Mouse (Mus musculus) midbrain, postnatal 0 days (tissue): ENCODE data around the gene Il18. TPM values are rescaled to one million over a fixed set of nuclear protein-coding genes. Genes with fewer than 3 reads are reported as not detected.
A peak's percentile ranks its signal among the peaks of the same experiment; 100 is the strongest.

Experiments
- ATAC-seq: fragments of 200-750 bp; cut with Nextera tagmentation; 2 replicates; pipeline ENCODE4 v1.8.0; 2017; ENCODE audit warnings: moderate number of reproducible peaks, mild to moderate bottlenecking, moderate TSS enrichment, moderate library complexity; ENCODE audit not compliant: low FRiP score
- DNase-seq: peaks from one replicate; pipeline ENCODE4 v3.0.0-alpha.2; 2015; ENCODE audit warnings: low spot score
- H3K27ac ChIP-seq: fragments of 300-500 bp; sonication (generic); 2 replicates; pipeline ENCODE4 v1.5.1; 2014; ENCODE audit warnings: low read depth, mild to moderate bottlenecking, low read length, mixed read lengths
- H3K27me3 ChIP-seq: fragments of 300-500 bp; sonication (generic); 2 replicates; pipeline ENCODE4 v1.6.1; 2014; ENCODE audit warnings: low read length, control low read depth, mixed read lengths; ENCODE audit not compliant: insufficient read depth
- H3K36me3 ChIP-seq: fragments of 300-500 bp; sonication (generic); 2 replicates; pipeline ENCODE4 v1.6.1; 2014; ENCODE audit warnings: low read length, control low read depth, mixed read lengths; ENCODE audit not compliant: insufficient read depth
- H3K4me1 ChIP-seq: fragments of 300-500 bp; sonication (generic); 2 replicates; pipeline ENCODE4 v1.6.1; 2014; ENCODE audit warnings: mild to moderate bottlenecking, control low read depth, antibody characterized with exemption, low read length, mixed read lengths; ENCODE audit not compliant: insufficient read depth
- H3K4me2 ChIP-seq: fragments of 300-500 bp; sonication (generic); 2 replicates; pipeline ENCODE4 v1.6.1; 2014; ENCODE audit warnings: low read depth, mild to moderate bottlenecking, low read length, mixed read lengths; ENCODE audit not compliant: poor library complexity, severe bottlenecking
- H3K4me3 ChIP-seq: fragments of 300-500 bp; sonication (generic); 2 replicates; pipeline ENCODE4 v1.5.1; 2014; ENCODE audit warnings: low read depth, mild to moderate bottlenecking, low read length, moderate library complexity
- H3K9ac ChIP-seq: fragments of 300-500 bp; sonication (generic); replicated peaks from 2 replicates; pipeline ENCODE4 v1.6.1; 2014; ENCODE audit warnings: mild to moderate bottlenecking, low read length, moderate library complexity, mixed read lengths; ENCODE audit not compliant: poor library complexity, severe bottlenecking
- H3K9me3 ChIP-seq: fragments of 300-500 bp; sonication (generic); 2 replicates; pipeline ENCODE4 v1.6.1; 2016; ENCODE audit warnings: low read length, control low read depth
- CTCF ChIP-seq: IDR thresholded peaks from 2 replicates; pipeline ENCODE4 v1.5.1; 2016; ENCODE audit warnings: antibody characterized with exemption, mild to moderate bottlenecking
- WGBS: fragments of 180-500 bp; shearing (Covaris S2); extraction: QIAGEN DNeasy Blood & Tissue Kit; methylation state at CpG from one replicate; pipeline ENCODE4 v1.1.7; 2014; 5-methylcytosine and 5-hydroxymethylcytosine counted together
- polyA plus RNA-seq: library from polyadenylated mRNA; unstranded; fragments of >200 nt; fragmentation: Nextera tagmentation; extraction: Ambion mirVana; gene quantifications from 2 replicates; pipeline ENCODE4 v1.2.1, GENCODE M21; 2015
- total RNA-seq: library from RNA; depleted of rRNA; stranded (reverse); fragments of >200 nt; gene quantifications from 2 replicates; pipeline ENCODE4 v1.2.3, GENCODE M21; 2014

Il18 gene
- total and polyA plus RNA-seq, 2 experiments from 2014 or later = 18.2 to 37.8 TPM

DNA sequence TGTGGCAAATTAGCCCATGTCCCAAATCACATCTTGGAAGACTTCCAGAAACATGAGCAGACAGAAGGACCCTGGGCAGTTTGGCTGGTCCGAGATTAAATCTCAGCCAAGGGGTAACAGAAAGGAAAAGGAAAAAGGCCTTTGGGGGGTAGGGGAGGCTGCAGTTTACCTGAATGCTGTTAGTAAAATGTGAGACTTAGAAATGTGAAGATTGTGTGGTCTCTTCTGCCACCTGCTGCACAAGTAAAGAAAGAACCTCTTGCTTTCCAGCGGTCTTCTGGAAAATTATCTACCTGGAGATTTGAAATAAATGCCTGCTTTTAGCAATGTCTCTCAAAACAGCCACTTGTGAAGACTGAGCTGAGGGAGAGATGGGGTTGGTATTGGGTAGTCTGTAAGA lies 23.7 kb upstream of the Il18 start:
- TF ChIP-seq CTCF = peak; percentile 80
- peak; percentile 79 for DNase-seq
- Histone ChIP-seq H3K9ac (no peak overlapping the region), H3K27ac (no peak overlapping the region), H3K4me3 (no peak overlapping the region), H3K36me3 (no peaks in the 10 kb centered on the region), H3K4me2 (no peak overlapping the region), H3K9me3 (no peaks in the 10 kb centered on the region), H3K27me3 (no peaks in the 10 kb centered on the region), H3K4me1 (peaks cover 6% of the 10 kb centered on the region; the same call in 1 of the 2 replicates)
- 14% methylated on average over 2 of the region's 2 CpGs for WGBS
- ATAC-seq = no peak

DNA sequence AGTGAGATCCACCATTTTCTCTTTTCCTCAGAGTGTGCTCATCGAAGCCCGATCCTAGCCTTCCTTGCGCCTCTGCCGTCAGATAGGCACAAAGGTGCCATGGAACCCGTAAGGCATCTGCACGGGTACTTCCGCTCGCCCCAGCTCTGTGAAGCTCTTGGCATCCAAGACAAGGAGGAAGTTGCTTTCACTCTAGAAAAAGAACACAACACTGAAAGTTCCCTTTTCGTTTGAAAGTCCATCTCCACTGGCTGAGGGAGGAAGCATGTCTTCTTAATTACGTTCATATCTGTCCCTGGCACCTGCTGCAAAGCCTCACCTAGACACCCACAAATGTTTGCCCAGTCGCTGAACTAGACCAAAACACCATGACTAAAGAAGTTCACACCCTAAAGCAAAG lies 21.3 kb upstream of the Il18 start:
- H3K9ac ChIP-seq = no peak overlapping the region
- no peak overlapping the region for H3K27ac ChIP-seq
- DNase-seq (no peak), ATAC-seq (no peak)
- TF ChIP-seq CTCF = no peak
- WGBS = 87% methylated on average over 11 of the region's 11 CpGs
- no peaks in the 10 kb centered on the region for H3K36me3 ChIP-seq
- H3K4me3 ChIP-seq = no peak overlapping the region
- no peaks in the 10 kb centered on the region for H3K4me1 ChIP-seq
- H3K4me2 ChIP-seq = no peak overlapping the region
- no peaks in the 10 kb centered on the region for H3K27me3 ChIP-seq
- H3K9me3 ChIP-seq = no peaks in the 10 kb centered on the region

DNA sequence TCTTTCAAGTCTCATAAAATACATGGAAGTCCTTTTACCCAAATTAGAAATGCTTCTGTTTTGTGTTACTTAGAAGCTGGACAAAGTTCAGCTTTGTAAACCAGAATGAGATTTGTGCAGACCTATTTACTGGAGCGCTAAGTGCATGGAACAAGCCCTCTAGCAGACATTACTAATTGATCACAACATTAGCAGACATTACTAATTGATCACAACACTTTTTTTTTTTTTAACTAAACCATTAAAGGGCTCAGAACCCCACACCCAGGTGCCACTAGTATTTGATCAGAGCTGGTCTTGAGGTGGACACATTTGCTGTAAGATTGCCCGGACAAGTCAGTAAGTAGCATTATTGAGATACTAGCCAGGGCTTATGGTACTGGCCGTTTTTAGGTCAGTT lies 20.8 kb upstream of the Il18 start:
- H3K4me3 ChIP-seq = no peak overlapping the region
- H3K9ac ChIP-seq = no peak overlapping the region
- TF ChIP-seq CTCF = no peak
- no peaks in the 10 kb centered on the region for H3K36me3 ChIP-seq
- 77% methylated on average over 3 of the region's 3 CpGs for WGBS
- no peaks in the 10 kb centered on the region for H3K27me3 ChIP-seq
- no peak overlapping the region for H3K4me2 ChIP-seq
- ATAC-seq (no peak), DNase-seq (no peak)
- H3K9me3 ChIP-seq = no peaks in the 10 kb centered on the region
- no peaks in the 10 kb centered on the region for H3K4me1 ChIP-seq
- no peak overlapping the region for H3K27ac ChIP-seq

DNA sequence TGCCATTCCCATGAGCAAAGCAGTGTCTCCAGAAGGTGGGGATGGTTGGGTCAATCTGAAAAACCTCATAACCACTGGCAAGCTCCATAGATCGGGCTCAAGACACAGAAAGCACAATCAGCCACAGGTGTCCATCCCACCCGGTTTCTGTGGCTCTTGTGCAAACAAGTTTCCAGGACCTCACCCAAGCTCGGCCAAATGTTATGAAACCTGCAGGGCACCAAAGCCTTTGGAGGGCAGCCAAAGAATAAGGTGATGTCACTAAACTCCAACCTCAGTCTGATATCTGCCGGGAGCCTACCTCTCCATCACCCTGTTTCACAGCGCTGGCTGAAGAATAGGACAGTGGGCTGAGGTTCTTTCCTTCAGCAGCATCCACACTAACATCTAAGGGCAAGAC lies 18.7 kb upstream of the Il18 start:
- H3K27me3 ChIP-seq = no peaks in the 10 kb centered on the region
- no peaks in the 10 kb centered on the region for H3K36me3 ChIP-seq
- 88% methylated on average over 5 of the region's 5 CpGs for WGBS
- no peak overlapping the region for H3K4me2 ChIP-seq
- H3K9me3 ChIP-seq = no peaks in the 10 kb centered on the region
- no peak for TF ChIP-seq CTCF
- ATAC-seq = no peak
- no peak overlapping the region for H3K27ac ChIP-seq
- no peaks in the 10 kb centered on the region for H3K4me1 ChIP-seq
- DNase-seq = no peak
- no peak overlapping the region for H3K4me3 ChIP-seq
- no peak overlapping the region for H3K9ac ChIP-seq

DNA sequence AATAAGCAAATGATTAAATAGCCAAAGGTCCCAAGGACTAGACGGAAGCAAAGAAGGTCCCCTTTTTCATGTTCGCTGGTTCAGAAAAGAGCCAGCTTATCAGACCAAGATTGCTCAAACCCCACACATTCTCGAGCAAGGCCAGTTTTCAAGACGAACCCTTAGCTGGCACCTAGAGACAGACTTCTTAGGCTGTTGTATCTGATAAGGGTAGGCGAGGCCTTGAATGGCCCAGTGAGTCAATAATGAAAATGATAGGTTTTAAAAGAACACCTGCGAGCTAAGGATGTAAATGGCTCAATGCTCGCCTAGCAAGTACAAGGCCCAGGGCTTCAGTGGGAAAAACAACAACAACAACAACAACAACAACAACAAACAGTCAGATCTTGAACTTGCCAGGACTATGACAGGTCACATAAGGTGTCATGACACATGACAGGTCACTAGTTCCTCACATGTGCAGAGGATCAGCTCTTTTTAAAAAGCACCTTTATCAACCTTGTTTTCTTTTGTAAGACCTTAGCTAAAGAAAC lies 18.0 kb upstream of the Il18 start:
- 88% methylated on average over 7 of the region's 7 CpGs for WGBS
- Histone ChIP-seq H3K9ac (no peak overlapping the region), H3K9me3 (no peaks in the 10 kb centered on the region), H3K27ac (no peak overlapping the region), H3K27me3 (no peaks in the 10 kb centered on the region), H3K4me3 (no peak overlapping the region), H3K36me3 (no peaks in the 10 kb centered on the region), H3K4me2 (no peak overlapping the region), H3K4me1 (no peaks in the 10 kb centered on the region)
- ATAC-seq (no peak), DNase-seq (no peak)
- no peak for TF ChIP-seq CTCF

DNA sequence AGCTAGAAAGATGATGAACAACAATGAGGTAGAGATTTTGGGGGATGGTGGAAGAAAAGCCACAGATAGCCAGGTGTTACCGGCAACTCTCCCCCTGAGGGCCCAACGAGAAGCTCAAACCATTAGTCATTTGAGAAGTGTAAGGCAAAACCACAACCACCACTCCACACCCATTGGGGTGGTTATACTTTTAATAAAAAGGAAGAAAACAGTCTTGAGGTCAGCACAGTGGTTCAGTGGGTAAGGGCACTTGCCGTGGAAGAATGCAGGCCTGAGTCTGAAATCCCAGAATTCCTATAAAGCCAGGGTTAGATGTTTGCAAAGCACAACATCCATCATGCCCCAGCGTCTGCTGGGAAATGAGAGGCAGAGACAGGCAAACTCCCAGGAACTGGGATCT lies 17.3 kb upstream of the Il18 start:
- TF ChIP-seq CTCF = no peak
- ATAC-seq (no peak), DNase-seq (no peak)
- H3K4me2 ChIP-seq = no peak overlapping the region
- no peaks in the 10 kb centered on the region for H3K9me3 ChIP-seq
- H3K4me1 ChIP-seq = no peaks in the 10 kb centered on the region
- H3K9ac ChIP-seq = no peak overlapping the region
- no peaks in the 10 kb centered on the region for H3K36me3 ChIP-seq
- H3K4me3 ChIP-seq = no peak overlapping the region
- no peak overlapping the region for H3K27ac ChIP-seq
- WGBS = 89% methylated on average over 4 of the region's 4 CpGs
- no peaks in the 10 kb centered on the region for H3K27me3 ChIP-seq
